Mouse (Mus musculus) midbrain, postnatal 0 days (tissue): ENCODE measurements around the gene Dip2c. TPM values are rescaled to one million over a fixed set of nuclear protein-coding genes. Genes with fewer than 3 reads are reported as not detected.

Experiments
- ATAC-seq: fragments of 200-750 bp; cut with Nextera tagmentation; 2 replicates; pipeline ENCODE4 v1.8.0; 2017; ENCODE audit warnings: moderate number of reproducible peaks, mild to moderate bottlenecking, moderate TSS enrichment, moderate library complexity; ENCODE audit not compliant: low FRiP score
- DNase-seq: peaks from one replicate; pipeline ENCODE4 v3.0.0-alpha.2; 2015; ENCODE audit warnings: low spot score
- H3K27ac ChIP-seq: fragments of 300-500 bp; sonication (generic); 2 replicates; pipeline ENCODE4 v1.5.1; 2014; ENCODE audit warnings: low read depth, mild to moderate bottlenecking, low read length, mixed read lengths
- H3K27me3 ChIP-seq: fragments of 300-500 bp; sonication (generic); 2 replicates; pipeline ENCODE4 v1.6.1; 2014; ENCODE audit warnings: low read length, control low read depth, mixed read lengths; ENCODE audit not compliant: insufficient read depth
- H3K36me3 ChIP-seq: fragments of 300-500 bp; sonication (generic); 2 replicates; pipeline ENCODE4 v1.6.1; 2014; ENCODE audit warnings: low read length, control low read depth, mixed read lengths; ENCODE audit not compliant: insufficient read depth
- H3K4me1 ChIP-seq: fragments of 300-500 bp; sonication (generic); 2 replicates; pipeline ENCODE4 v1.6.1; 2014; ENCODE audit warnings: mild to moderate bottlenecking, control low read depth, antibody characterized with exemption, low read length, mixed read lengths; ENCODE audit not compliant: insufficient read depth
- H3K4me2 ChIP-seq: fragments of 300-500 bp; sonication (generic); 2 replicates; pipeline ENCODE4 v1.6.1; 2014; ENCODE audit warnings: low read depth, mild to moderate bottlenecking, low read length, mixed read lengths; ENCODE audit not compliant: poor library complexity, severe bottlenecking
- H3K4me3 ChIP-seq: fragments of 300-500 bp; sonication (generic); 2 replicates; pipeline ENCODE4 v1.5.1; 2014; ENCODE audit warnings: low read depth, mild to moderate bottlenecking, low read length, moderate library complexity
- H3K9ac ChIP-seq: fragments of 300-500 bp; sonication (generic); replicated peaks from 2 replicates; pipeline ENCODE4 v1.6.1; 2014; ENCODE audit warnings: mild to moderate bottlenecking, low read length, moderate library complexity, mixed read lengths; ENCODE audit not compliant: poor library complexity, severe bottlenecking
- H3K9me3 ChIP-seq: fragments of 300-500 bp; sonication (generic); 2 replicates; pipeline ENCODE4 v1.6.1; 2016; ENCODE audit warnings: low read length, control low read depth
- CTCF ChIP-seq: IDR thresholded peaks from 2 replicates; pipeline ENCODE4 v1.5.1; 2016; ENCODE audit warnings: antibody characterized with exemption, mild to moderate bottlenecking
- WGBS: fragments of 180-500 bp; shearing (Covaris S2); extraction: QIAGEN DNeasy Blood & Tissue Kit; methylation state at CpG from one replicate; pipeline ENCODE4 v1.1.7; 2014; 5-methylcytosine and 5-hydroxymethylcytosine counted together
- polyA plus RNA-seq: library from polyadenylated mRNA; unstranded; fragments of >200 nt; fragmentation: Nextera tagmentation; extraction: Ambion mirVana; gene quantifications from 2 replicates; pipeline ENCODE4 v1.2.1, GENCODE M21; 2015
- total RNA-seq: library from RNA; depleted of rRNA; stranded (reverse); fragments of >200 nt; gene quantifications from 2 replicates; pipeline ENCODE4 v1.2.3, GENCODE M21; 2014

The Dip2c gene
- total and polyA plus RNA-seq, 2 experiments from 2014 or later = 9.7 to 74.4 TPM

DNA sequence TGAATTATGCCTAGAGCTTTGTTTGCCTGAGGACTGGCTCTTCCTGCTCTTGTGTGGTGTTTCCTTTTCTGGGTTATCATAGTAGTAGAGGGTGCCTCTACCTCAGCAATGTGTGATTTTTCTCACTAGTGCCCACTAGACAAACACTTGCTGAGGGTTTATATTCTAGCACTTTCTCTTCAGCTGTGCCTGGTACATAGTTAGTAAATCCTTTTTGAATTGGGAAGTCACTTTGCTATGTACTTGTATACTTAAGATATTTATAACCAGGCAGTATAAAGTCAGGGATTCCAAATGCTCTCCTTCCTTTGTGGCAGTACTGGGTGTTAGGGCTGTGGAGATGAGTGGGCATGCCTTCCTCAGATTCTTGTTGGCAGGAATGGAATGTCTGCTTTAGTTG is 56.9 kb downstream of the Dip2c start:
- H3K36me3 ChIP-seq = no peaks in the 10 kb centered on the region
- ATAC-seq (no peak), DNase-seq (no peak)
- H3K9ac ChIP-seq = no peak overlapping the region
- no peak for TF ChIP-seq CTCF
- H3K4me2 ChIP-seq = no peak overlapping the region
- no peaks in the 10 kb centered on the region for H3K27me3 ChIP-seq
- H3K4me3 ChIP-seq = no peak overlapping the region
- H3K9me3 ChIP-seq = no peaks in the 10 kb centered on the region
- H3K27ac ChIP-seq = no peak overlapping the region
- no peaks in the 10 kb centered on the region for H3K4me1 ChIP-seq

DNA sequence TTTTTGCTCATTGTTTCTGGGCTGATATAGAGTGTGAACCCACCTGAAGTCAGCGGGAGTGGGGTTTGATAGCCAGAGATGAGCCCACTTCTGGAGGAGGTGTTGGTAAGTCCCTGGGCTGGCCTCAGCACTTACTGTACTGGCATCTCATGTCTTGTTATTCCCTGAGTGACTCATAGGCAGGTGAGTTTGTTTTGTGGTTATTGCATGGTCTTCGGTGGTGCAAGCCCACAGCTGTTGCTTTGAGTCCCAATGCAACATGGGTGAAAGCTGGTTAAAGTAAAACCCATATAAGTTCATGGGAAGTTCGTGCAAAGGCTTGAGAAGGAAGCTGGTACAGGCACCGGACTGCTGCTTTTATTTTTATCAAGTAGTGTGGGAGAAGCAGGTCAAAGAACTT is 64.0 kb downstream of the Dip2c start:
- WGBS = 96% methylated on average over 4 of the region's 4 CpGs
- Histone ChIP-seq H3K4me2 (no peak overlapping the region), H3K9me3 (no peaks in the 10 kb centered on the region), H3K27me3 (no peaks in the 10 kb centered on the region), H3K4me3 (no peak overlapping the region), H3K36me3 (no peaks in the 10 kb centered on the region), H3K27ac (no peak overlapping the region), H3K9ac (no peak overlapping the region), H3K4me1 (no peaks in the 10 kb centered on the region)
- DNase-seq (no peak), ATAC-seq (no peak)
- TF ChIP-seq CTCF = no peak

DNA sequence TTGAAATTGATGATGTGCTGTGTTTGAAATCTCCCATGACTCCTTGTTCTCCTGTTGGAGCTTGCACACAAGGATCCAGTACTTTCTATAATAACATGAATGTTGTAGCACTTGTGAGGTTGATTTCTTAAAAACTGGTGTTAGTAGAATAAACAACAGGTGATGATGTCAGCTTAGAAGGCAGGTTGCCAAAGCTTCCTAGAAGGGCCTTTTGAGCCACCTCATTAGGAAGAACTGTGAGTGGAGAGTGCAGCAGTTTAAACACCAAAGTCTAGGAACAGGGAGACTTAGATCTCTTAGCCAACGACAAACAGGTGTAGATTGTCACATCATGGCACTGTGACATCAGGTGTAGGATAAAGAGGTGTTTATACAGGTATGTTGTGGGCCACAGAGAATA is 66.4 kb downstream of the Dip2c start:
- DNase-seq = no peak
- TF ChIP-seq CTCF = no peak
- 100% methylated on average over 1 of the region's 1 CpGs for WGBS

DNA sequence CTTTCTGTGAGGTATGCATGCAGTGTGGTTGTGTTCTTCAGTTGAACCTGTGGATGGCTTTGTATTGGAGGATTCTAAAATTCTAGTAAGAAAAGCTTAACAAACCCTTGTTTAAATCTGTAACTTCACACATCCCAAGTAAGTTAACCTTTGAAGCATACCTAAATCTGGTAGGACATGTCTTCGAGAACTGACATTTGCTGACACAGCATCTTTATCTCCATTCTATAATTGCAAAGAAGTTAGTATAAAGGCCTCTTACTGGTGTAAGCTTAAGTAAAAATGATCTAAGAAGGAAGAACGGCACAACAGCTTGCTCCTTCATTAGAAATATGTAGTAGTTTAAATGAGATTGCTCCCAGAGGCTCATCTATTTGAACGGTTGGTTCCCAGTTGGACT is 71.1 kb downstream of the Dip2c start:
- DNase-seq (no peak), ATAC-seq (no peak)
- H3K4me2 ChIP-seq = no peak overlapping the region
- H3K9ac ChIP-seq = no peak overlapping the region
- 87% methylated on average over 3 of the region's 3 CpGs for WGBS
- no peak for TF ChIP-seq CTCF
- no peaks in the 10 kb centered on the region for H3K36me3 ChIP-seq
- H3K27ac ChIP-seq = no peak overlapping the region
- no peaks in the 10 kb centered on the region for H3K9me3 ChIP-seq
- no peak overlapping the region for H3K4me3 ChIP-seq
- H3K4me1 ChIP-seq = no peaks in the 10 kb centered on the region
- no peaks in the 10 kb centered on the region for H3K27me3 ChIP-seq

More for the DNA sequence above, 66.4 kb downstream of the Dip2c start:
- Histone ChIP-seq H3K4me2 (no peak overlapping the region), H3K27ac (no peak overlapping the region), H3K36me3 (no peaks in the 10 kb centered on the region), H3K9ac (no peak overlapping the region), H3K4me3 (no peak overlapping the region), H3K9me3 (no peaks in the 10 kb centered on the region), H3K4me1 (no peaks in the 10 kb centered on the region), H3K27me3 (no peaks in the 10 kb centered on the region)
- no peak for ATAC-seq

DNA sequence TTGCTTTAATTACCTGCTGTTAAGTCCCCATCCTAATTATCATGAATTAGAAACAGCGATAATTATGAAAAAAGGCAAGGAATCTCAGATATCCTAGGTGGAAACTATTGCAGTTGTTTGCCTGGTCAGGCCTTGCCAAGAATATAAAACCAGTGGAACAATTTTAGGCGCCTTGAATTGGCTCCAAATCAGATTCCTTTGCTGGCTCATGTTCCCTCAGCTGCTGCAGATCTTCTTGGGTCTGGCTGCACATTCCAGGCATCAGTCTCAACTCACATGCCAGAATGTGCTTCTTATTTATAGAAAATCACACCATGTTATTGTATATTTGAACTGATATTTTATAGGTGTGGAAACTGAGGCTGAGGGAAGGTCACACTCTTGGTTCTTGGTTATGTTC is 74.3 kb downstream of the Dip2c start:
- ATAC-seq (no peak), DNase-seq (no peak)
- no peak overlapping the region for H3K4me3 ChIP-seq
- H3K36me3 ChIP-seq = no peaks in the 10 kb centered on the region
- no peak overlapping the region for H3K27ac ChIP-seq
- no peak for TF ChIP-seq CTCF
- no peaks in the 10 kb centered on the region for H3K9me3 ChIP-seq
- no peaks in the 10 kb centered on the region for H3K4me1 ChIP-seq
- no peak overlapping the region for H3K4me2 ChIP-seq
- H3K9ac ChIP-seq = no peak overlapping the region
- H3K27me3 ChIP-seq = no peaks in the 10 kb centered on the region
- WGBS = 75% methylated on average over 2 of the region's 2 CpGs

DNA sequence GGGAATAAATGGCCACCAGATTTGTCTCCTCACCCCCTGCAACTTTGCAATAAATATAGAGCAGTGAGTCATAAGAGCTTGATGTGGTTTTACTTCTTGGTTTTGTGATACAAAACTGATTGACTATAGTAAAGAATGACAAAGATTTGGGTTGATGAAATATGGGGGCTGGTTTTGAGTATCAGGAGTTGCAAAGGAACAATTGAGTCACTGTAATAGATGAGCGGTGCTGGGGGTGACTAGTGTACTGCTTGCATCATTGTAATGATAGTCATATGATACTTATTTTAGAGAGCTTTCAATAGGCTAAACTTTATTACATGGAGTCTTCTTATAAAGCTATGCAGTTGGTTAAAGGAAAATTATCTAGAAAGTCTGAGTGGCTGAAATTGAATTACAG is 77.6 kb downstream of the Dip2c start:
- WGBS = 90% methylated on average over 1 of the region's 1 CpGs
- DNase-seq = no peak
- no peak overlapping the region for H3K4me3 ChIP-seq
- H3K9ac ChIP-seq = no peak overlapping the region
- H3K4me1 ChIP-seq = no peaks in the 10 kb centered on the region
- no peak overlapping the region for H3K27ac ChIP-seq
- no peaks in the 10 kb centered on the region for H3K36me3 ChIP-seq
- H3K27me3 ChIP-seq = no peaks in the 10 kb centered on the region
- TF ChIP-seq CTCF = no peak
- H3K4me2 ChIP-seq = no peak overlapping the region
- ATAC-seq = no peak
- H3K9me3 ChIP-seq = no peaks in the 10 kb centered on the region

DNA sequence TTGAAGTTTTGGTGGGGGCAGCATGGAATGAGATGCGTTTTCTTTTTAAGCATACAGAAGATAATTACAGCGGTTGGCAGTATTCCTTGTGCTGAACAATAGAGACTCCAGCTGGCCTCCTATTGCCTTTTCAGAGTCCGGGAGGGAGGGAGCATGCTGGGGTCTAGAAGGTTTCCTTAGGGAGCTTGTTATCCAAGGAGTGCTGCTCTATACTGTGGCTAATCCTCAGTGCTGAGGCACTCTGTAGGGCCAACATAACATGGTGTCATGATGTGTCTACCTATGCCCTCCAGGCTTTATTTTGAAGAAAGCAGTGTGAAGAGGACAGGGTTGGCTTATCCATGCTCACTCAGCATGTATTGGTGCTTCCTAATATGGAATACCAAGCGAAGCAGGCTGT is 79.0 kb downstream of the Dip2c start:
- Histone ChIP-seq H3K9ac (no peak overlapping the region), H3K4me1 (no peaks in the 10 kb centered on the region), H3K4me2 (no peak overlapping the region), H3K27ac (no peak overlapping the region), H3K36me3 (no peaks in the 10 kb centered on the region), H3K27me3 (no peaks in the 10 kb centered on the region), H3K4me3 (no peak overlapping the region), H3K9me3 (no peaks in the 10 kb centered on the region)
- 25% methylated on average over 4 of the region's 4 CpGs for WGBS
- no peak for ATAC-seq
- DNase-seq = no peak
- TF ChIP-seq CTCF = no peak
